Mouse (Mus musculus) E14TG2a.4 (cell line): ENCODE measurements around the gene Aldh1l1.

Experiments
- CTCF ChIP-seq: conservative IDR thresholded peaks from 2 replicates; pipeline ENCODE4 v1.5.1; 2014; ENCODE audit warnings: low read length
- POU5F1 ChIP-seq: IDR thresholded peaks from 2 replicates; pipeline ENCODE4 v1.6.1; 2014; ENCODE audit warnings: low read length, borderline replicate concordance

DNA sequence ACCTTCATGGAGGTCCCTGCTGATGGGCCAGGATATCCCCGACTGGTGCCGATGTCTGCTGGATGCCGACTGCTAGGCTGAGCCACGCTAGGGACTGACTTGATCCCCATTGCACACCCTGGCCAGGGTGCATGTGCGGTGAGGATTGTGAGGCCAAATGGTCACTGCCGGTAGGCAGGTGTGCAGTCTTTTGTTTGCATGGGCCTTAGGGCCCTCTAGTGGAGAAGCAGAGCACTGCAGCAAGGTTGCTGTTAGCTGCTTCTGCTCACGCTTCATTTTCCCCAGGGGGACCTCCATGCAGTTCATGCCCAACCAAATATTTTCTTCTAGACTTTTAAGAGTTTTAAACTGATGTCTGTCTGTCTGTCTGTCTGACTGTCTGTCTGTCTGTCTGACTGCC, 120.3 kb downstream of the Aldh1l1 start:
- TF ChIP-seq CTCF (peak; percentile 97), POU5F1 (no peak)
